Mouse (Mus musculus): ENCODE measurements around the gene Pnp2.

GRCm38 (mm10) chr14:50970822-50971221 lies 15.0 kb downstream of the Pnp2 start:
- TF ChIP-seq CTCF (IDR thresholded peaks at IDR 0.05 in 2 of 3, conservative IDR thresholded peaks at IDR 0.05 in 1 of 3; ENCODE audit: control insufficient read depth in 1 of 3, insufficient read depth in 1 of 3, low read depth in 2 of 3, low read length in 3 of 3, poor library complexity in 1 of 3, severe bottlenecking in 1 of 3) (no peak), BHLHE40 (IDR thresholded peaks at IDR 0.05; ENCODE audit: borderline replicate concordance, low read depth, low read length) (no peak), ZKSCAN1 (IDR thresholded peaks at IDR 0.05; ENCODE audit: low read depth, low read length) (no peak), MAX (IDR thresholded peaks at IDR 0.05; ENCODE audit: low read length) (no peak), POLR2AphosphoS5 (IDR thresholded peaks at IDR 0.05; ENCODE audit: borderline replicate concordance, low read depth, low read length) (no peak), MEF2A (IDR thresholded peaks at IDR 0.05; ENCODE audit: extremely low read depth, insufficient replicate concordance, low read depth, low read length, poor library complexity, severe bottlenecking) (no peak), USF1 (IDR thresholded peaks at IDR 0.05; ENCODE audit: low read depth, low read length) (no peak), RCOR1 (IDR thresholded peaks at IDR 0.05; ENCODE audit: low read depth, low read length) (no peak), POLR2A (IDR thresholded peaks at IDR 0.05; ENCODE audit: control insufficient read depth in 1 of 2, insufficient read depth in 1 of 2, low read depth in 1 of 2, low read length in 2 of 2, poor library complexity in 1 of 2) (no peak)
